11 mouse cellular contexts compared by ENCODE assay signal in genomic region chr5:140514799-140515486, GRCm38 (mm10). TPM values are rescaled to one million over a fixed set of nuclear protein-coding genes. Genes with fewer than 3 reads are reported as not detected.
DNase-seq lines count a peak whose midpoint lies in the region; ATAC-seq and TF ChIP-seq lines count a peak whose summit lies in the region.
"Had no signal": no experiment of that assay in that cellular context is flagged by ENCODE, and none has a peak within 500 bp of the region (broad histone marks: within the 10 kb centered on the region; RNA-seq: fewer than 3 reads in every experiment).

No protein-coding gene starts in this region.

- no peak overlapping the region; the same call in 1 of the 2 replicates for H3K4me3 ChIP-seq in forebrain, embryonic 10.5 days
- H3K4me3 ChIP-seq in forebrain, embryonic 11.5 days (ENCODE audit: low read depth, low read length): no peak overlapping the region
- no peak overlapping the region for H3K4me3 ChIP-seq in spleen, adult 2 months (ENCODE audit: extremely low read depth, insufficient read depth, insufficient read length)
- no peak overlapping the region for H3K4me3 ChIP-seq in limb, embryonic 12.5 days (replicated peaks)

- no peaks in the 10 kb centered on the region for H3K9me3 ChIP-seq in forebrain, embryonic 10.5 days
- no peaks in the 10 kb centered on the region for H3K9me3 ChIP-seq in forebrain, embryonic 11.5 days (ENCODE audit: control insufficient read depth, low read length)
- H3K9me3 ChIP-seq in limb, embryonic 12.5 days: no peaks in the 10 kb centered on the region

- no peak for TF ChIP-seq CTCF in spleen, adult 2 months (IDR thresholded peaks at IDR 0.05; ENCODE audit: extremely low read depth, insufficient read depth, insufficient read length, insufficient replicate concordance)

- peaks cover 8% of the 10 kb centered on the region; the same call in 1 of the 2 replicates for H3K36me3 ChIP-seq in forebrain, embryonic 10.5 days (replicated peaks)
- H3K36me3 ChIP-seq in forebrain, embryonic 11.5 days (ENCODE audit: control insufficient read depth, insufficient read depth, low read length): no peaks in the 10 kb centered on the region
- no peaks in the 10 kb centered on the region for H3K36me3 ChIP-seq in spleen, adult 2 months (ENCODE audit: control insufficient read depth, insufficient read depth, low read length)
- peaks cover 16% of the 10 kb centered on the region; the same call in 1 of the 2 replicates for H3K36me3 ChIP-seq in limb, embryonic 12.5 days

- no peak overlapping the region; the same call in 1 of the 2 replicates for H3K9ac ChIP-seq in forebrain, embryonic 11.5 days (ENCODE audit: low read length)
- H3K9ac ChIP-seq in limb, embryonic 12.5 days (replicated peaks): no peak overlapping the region

- WGBS in forebrain, embryonic 10.5 days: 64% methylated on average over 7 of the region's 7 CpGs
- WGBS in forebrain, embryonic 11.5 days: 65% methylated on average over 7 of the region's 7 CpGs
- 28% methylated on average over 7 of the region's 7 CpGs for WGBS in spleen, adult 2 months
- 45% methylated on average over 7 of the region's 7 CpGs for WGBS in limb, embryonic 12.5 days

- peak overlapping the region; percentile 74 for H3K27ac ChIP-seq in forebrain, embryonic 10.5 days
- H3K27ac ChIP-seq in forebrain, embryonic 11.5 days (ENCODE audit: low read depth, low read length): no peak overlapping the region
- 0 out of 2 replicates have a peak overlapping the region, but pooled peaks have one; percentile 15 for H3K27ac ChIP-seq in spleen, adult 2 months (ENCODE audit: insufficient read depth, low read length)
- peak overlapping the region; percentile 47 for H3K27ac ChIP-seq in limb, embryonic 12.5 days

- peaks cover 51% of the 10 kb centered on the region for H3K4me1 ChIP-seq in forebrain, embryonic 10.5 days
- H3K4me1 ChIP-seq in forebrain, embryonic 11.5 days (replicated peaks; ENCODE audit: control insufficient read depth, insufficient read depth, low read length): peaks cover 3% of the 10 kb centered on the region; the same call in 1 of the 2 replicates
- peaks cover 25% of the 10 kb centered on the region for H3K4me1 ChIP-seq in spleen, adult 2 months (ENCODE audit: control insufficient read depth, insufficient read depth, insufficient read length)
- H3K4me1 ChIP-seq in limb, embryonic 12.5 days (replicated peaks): peaks cover 46% of the 10 kb centered on the region

- no peak overlapping the region for H3K4me2 ChIP-seq in forebrain, embryonic 11.5 days (ENCODE audit: low read depth, low read length, severe bottlenecking)
- H3K4me2 ChIP-seq in limb, embryonic 12.5 days: no peak overlapping the region

- DNase-seq in forebrain, embryonic 10.5 days (ENCODE audit: extremely low spot score, low spot score): no peak
- DNase-seq in forebrain, embryonic 11.5 days (ENCODE audit: low spot score): no peak
- DNase-seq in spleen, adult 2 months (ENCODE audit: low read depth in 1 of 2, low spot score in 2 of 2): no peak
- no peak for DNase-seq in spleen, adult 18-20 months
- DNase-seq in right cerebral cortex, postnatal 25 days: no peak
- no peak for DNase-seq in kidney, adult 8-10 months
- no peak for DNase-seq in spleen, adult 12 weeks (ENCODE audit: low spot score)
- DNase-seq: kidney, adult 18-20 months; lung, postnatal 4 days; thymus, postnatal 14 days had no signal

- no peak for TF ChIP-seq POLR2A in spleen, adult 2 months (IDR thresholded peaks at IDR 0.05; ENCODE audit: low read depth, low read length)

- ATAC-seq in forebrain, embryonic 11.5 days (replicated peaks; ENCODE audit: low FRiP score): no peak
- ATAC-seq in limb, embryonic 12.5 days (ENCODE audit: insufficient number of reproducible peaks, insufficient read depth, low FRiP score, low TSS enrichment, low read depth): no peak

- H3K27me3 ChIP-seq in forebrain, embryonic 10.5 days (ENCODE audit: poor library complexity, severe bottlenecking): no peaks in the 10 kb centered on the region
- H3K27me3 ChIP-seq in forebrain, embryonic 11.5 days (ENCODE audit: control insufficient read depth, insufficient read depth, low read length): no peaks in the 10 kb centered on the region
- no peaks in the 10 kb centered on the region for H3K27me3 ChIP-seq in spleen, adult 2 months (ENCODE audit: control insufficient read depth, insufficient read depth, low read length)
- H3K27me3 ChIP-seq in limb, embryonic 12.5 days: no peaks in the 10 kb centered on the region

RNA-seq across cellular contexts. Expression of gene Chst12, which starts 9.6 kb away (rescaled TPM):
- polyA plus RNA-seq in forebrain, embryonic 10.5 days (2016; fragmentation: Nextera tagmentation; extraction: Ambion mirVana): 14.0 and 15.1 TPM in 2 replicates
- polyA plus RNA-seq in forebrain, embryonic 11.5 days (2014; fragmentation: Nextera tagmentation; extraction: Ambion mirVana): 11.8 and 12.2 TPM in 2 replicates
- polyA plus RNA-seq in spleen, adult 2 months (2012; rRNA removed): 28.0 and 31.6 TPM in 2 replicates
- polyA plus RNA-seq in limb, embryonic 12.5 days (2016; fragmentation: Nextera tagmentation; extraction: Ambion mirVana): 14.4 and 17.0 TPM in 2 replicates

RNA-seq across cellular contexts. Expression of gene Grifin, which starts 49.9 kb away (rescaled TPM):
- polyA plus RNA-seq in forebrain, embryonic 10.5 days (2016; fragmentation: Nextera tagmentation; extraction: Ambion mirVana): not detected in 2 replicates
- polyA plus RNA-seq in forebrain, embryonic 11.5 days (2014; fragmentation: Nextera tagmentation; extraction: Ambion mirVana): not detected in 2 replicates
- polyA plus RNA-seq in spleen, adult 2 months (2012; rRNA removed): 0.61 and 0.81 TPM in 2 replicates
- 0.36 TPM in 1 of 2 replicates, not detected in the other for polyA plus RNA-seq in limb, embryonic 12.5 days (2016; fragmentation: Nextera tagmentation; extraction: Ambion mirVana)
